Mouse (Mus musculus) midbrain, embryonic 12.5 days (tissue): ENCODE data around the gene Rhot1. TPM values are rescaled to one million over a fixed set of nuclear protein-coding genes. Genes with fewer than 3 reads are reported as not detected.

ENCODE experiments used
- ATAC-seq: fragments of 200-750 bp; cut with Nextera tagmentation; 2 replicates; pipeline ENCODE4 v1.8.0; 2017; ENCODE audit warnings: low read depth, moderate TSS enrichment, moderate library complexity; ENCODE audit not compliant: low FRiP score
- H3K27ac ChIP-seq: fragments of 300-500 bp; sonication (generic); replicated peaks from 2 replicates; pipeline ENCODE4 v1.5.1; 2016; ENCODE audit warnings: mild to moderate bottlenecking
- H3K27me3 ChIP-seq: fragments of 300-500 bp; sonication (generic); 2 replicates; pipeline ENCODE4 v1.6.1; 2016; ENCODE audit warnings: mild to moderate bottlenecking
- H3K36me3 ChIP-seq: fragments of 300-500 bp; sonication (generic); 2 replicates; pipeline ENCODE4 v1.6.1; 2016
- H3K4me1 ChIP-seq: fragments of 300-500 bp; sonication (generic); 2 replicates; pipeline ENCODE4 v1.6.1; 2016
- H3K4me2 ChIP-seq: fragments of 300-500 bp; sonication (generic); replicated peaks from 2 replicates; pipeline ENCODE4 v1.6.1; 2016; ENCODE audit warnings: mild to moderate bottlenecking, moderate library complexity
- H3K4me3 ChIP-seq: fragments of 300-500 bp; sonication (generic); 2 replicates; pipeline ENCODE4 v1.5.1; 2016; ENCODE audit warnings: mild to moderate bottlenecking
- H3K9ac ChIP-seq: fragments of 300-500 bp; sonication (generic); replicated peaks from 2 replicates; pipeline ENCODE4 v1.6.1; 2016; ENCODE audit warnings: mild to moderate bottlenecking, moderate library complexity
- H3K9me3 ChIP-seq: fragments of 300-500 bp; sonication (generic); 2 replicates; pipeline ENCODE4 v1.6.1; 2016; ENCODE audit warnings: mild to moderate bottlenecking
- WGBS: fragments of 180-500 bp; shearing (Covaris S2); methylation state at CpG from one replicate; pipeline ENCODE4 v1.1.7; 2016; 5-methylcytosine and 5-hydroxymethylcytosine counted together
- polyA plus RNA-seq: library from polyadenylated mRNA; unstranded; fragments of >200 nt; fragmentation: Nextera tagmentation; extraction: Ambion mirVana; gene quantifications from 2 replicates; pipeline ENCODE4 v1.2.1, GENCODE M21; 2016

The Rhot1 gene
- polyA plus RNA-seq, 1 experiment from 2014 or later: 71.0 TPM

DNA sequence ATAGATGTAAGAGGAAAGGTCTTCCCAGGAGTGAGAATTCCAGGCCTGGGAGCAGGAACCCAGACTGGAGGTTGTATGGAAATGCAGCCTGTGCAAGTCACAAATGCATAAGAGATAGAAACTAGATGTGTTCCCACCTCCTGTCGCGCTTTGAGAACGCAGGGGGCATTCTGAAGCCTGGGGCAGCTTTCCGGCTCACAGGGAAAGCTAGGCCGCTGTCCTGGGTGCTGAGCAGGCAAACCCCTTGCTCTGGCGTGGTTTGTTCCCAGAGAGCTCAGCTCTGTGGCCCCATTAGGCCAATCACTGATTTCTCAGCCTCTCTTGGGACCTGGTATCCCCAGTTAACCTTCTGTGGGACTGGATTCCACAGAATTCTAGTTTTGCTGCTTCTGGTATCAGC is 103.7 kb downstream of the Rhot1 start:
- Histone ChIP-seq H3K9me3 (no peaks in the 10 kb centered on the region), H3K9ac (no peak overlapping the region), H3K27me3 (no peaks in the 10 kb centered on the region), H3K36me3 (0 out of 2 replicates have a peak, but pooled peaks cover 2% of the 10 kb centered on the region), H3K4me1 (peaks cover 64% of the 10 kb centered on the region), H3K4me3 (no peak overlapping the region), H3K27ac (peak overlapping the region; percentile 88), H3K4me2 (no peak overlapping the region)
- ATAC-seq: no peak
- WGBS: 11% methylated on average over 6 of the region's 6 CpGs

DNA sequence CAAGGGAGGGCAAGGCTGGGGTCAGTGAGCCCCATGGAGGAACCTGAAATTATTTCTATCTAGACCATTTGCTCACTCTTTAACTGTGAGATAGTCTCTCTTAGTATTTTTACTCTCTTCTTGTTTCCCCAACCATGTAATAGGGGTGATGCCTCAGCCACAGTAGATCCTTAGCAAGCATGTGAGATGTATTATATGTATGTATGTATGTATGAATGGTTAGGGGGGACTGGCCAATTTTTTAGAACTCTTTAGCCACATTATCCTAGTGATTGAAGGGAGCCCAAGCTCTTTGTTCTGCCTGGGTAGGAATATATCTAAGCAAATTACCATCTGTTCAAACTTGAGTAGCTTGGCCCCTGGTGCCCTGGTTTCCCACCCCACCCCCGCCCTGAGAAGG is 104.6 kb downstream of the Rhot1 start:
- ATAC-seq: no peak
- Histone ChIP-seq H3K4me1 (peaks cover 69% of the 10 kb centered on the region), H3K27ac (peak overlapping the region; percentile 88), H3K4me3 (no peak overlapping the region), H3K4me2 (no peak overlapping the region), H3K36me3 (0 out of 2 replicates have a peak, but pooled peaks cover 2% of the 10 kb centered on the region), H3K27me3 (no peaks in the 10 kb centered on the region), H3K9ac (no peak overlapping the region), H3K9me3 (no peaks in the 10 kb centered on the region)
- 83% methylated on average over 1 of the region's 1 CpGs for WGBS

GRCm38 (mm10) chr11:80313944-80314343 is 105.1 kb downstream of the Rhot1 start:
- 76% methylated on average over 4 of the region's 4 CpGs for WGBS
- H3K36me3 ChIP-seq: 0 out of 2 replicates have a peak, but pooled peaks cover 2% of the 10 kb centered on the region
- ATAC-seq: no peak

DNA sequence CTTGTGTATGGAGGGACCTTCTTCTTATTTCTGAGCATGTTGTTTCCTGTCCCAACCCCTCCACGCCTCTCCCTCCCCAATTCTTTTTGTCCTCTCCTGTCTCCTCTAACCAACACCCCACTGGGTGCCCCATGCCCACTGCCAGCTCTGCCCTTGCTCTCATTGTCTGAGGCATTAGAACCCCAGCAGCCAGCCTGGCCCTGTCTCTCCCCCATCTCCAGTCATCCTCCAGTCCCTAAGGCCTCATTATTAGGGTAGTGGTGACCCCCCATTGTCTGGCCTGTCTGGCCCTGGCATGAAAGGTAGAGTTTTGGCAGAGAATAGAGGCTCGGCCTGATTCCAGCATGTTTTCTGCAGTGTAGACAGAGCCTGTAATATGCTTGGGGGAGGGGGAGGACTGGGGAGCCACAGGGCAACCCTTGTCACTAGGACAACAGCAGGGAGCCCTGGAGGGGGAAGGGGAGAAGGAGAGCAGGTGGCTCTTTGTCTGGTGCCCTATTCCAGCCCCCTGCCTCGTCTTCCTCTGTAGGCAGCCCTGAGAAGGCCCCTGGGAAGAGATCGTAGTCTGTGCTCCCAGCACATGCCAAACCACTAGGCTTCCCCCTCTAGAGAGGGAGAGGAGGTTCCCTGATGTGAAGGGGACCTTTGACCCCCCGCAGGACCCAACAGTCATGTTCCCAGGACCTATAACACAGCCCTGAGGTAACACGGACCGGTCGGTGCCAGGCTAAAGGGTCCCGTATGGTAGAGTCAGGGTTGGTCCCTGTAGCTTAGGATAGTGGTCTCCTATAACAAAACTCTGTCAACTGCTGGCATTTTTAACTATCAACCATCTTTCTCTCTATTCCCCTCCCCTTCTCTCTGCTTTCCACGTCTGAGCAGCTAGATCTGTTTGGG is 107.2 kb downstream of the Rhot1 start:
- peak overlapping the region; percentile 17; the same call in 1 of the 2 replicates for H3K9ac ChIP-seq
- peaks cover 67% of the 10 kb centered on the region for H3K4me1 ChIP-seq
- H3K4me2 ChIP-seq: no peak overlapping the region; the same call in 1 of the 2 replicates

More at GRCm38 (mm10) chr11:80313944-80314343, 105.1 kb downstream of the Rhot1 start:
- Histone ChIP-seq H3K4me3 (no peak overlapping the region), H3K9me3 (no peaks in the 10 kb centered on the region), H3K27ac (peak overlapping the region; percentile 88; the same call in 1 of the 2 replicates), H3K9ac (no peak overlapping the region), H3K4me1 (peaks cover 72% of the 10 kb centered on the region), H3K27me3 (no peaks in the 10 kb centered on the region), H3K4me2 (no peak overlapping the region)

More for the DNA sequence above, 107.2 kb downstream of the Rhot1 start:
- Histone ChIP-seq H3K27me3 (no peaks in the 10 kb centered on the region), H3K4me3 (no peak overlapping the region), H3K9me3 (no peaks in the 10 kb centered on the region), H3K36me3 (no peaks in the 10 kb centered on the region), H3K27ac (peak overlapping the region; percentile 83)
- ATAC-seq: peak; percentile 82
- WGBS: 22% methylated on average over 10 of the region's 10 CpGs

Other genes with a start within 250 kb of the Rhot1 start
- 60.2 and 66.8 TPM in 2 replicates for gene Utp6, start 246.6 kb upstream of the Rhot1 start, polyA plus RNA-seq
- 33.0 and 34.3 TPM in 2 replicates for gene Suz12, start 215.9 kb upstream of the Rhot1 start, polyA plus RNA-seq
- 22.6 and 24.6 TPM in 2 replicates for gene Crlf3, start 128.0 kb upstream of the Rhot1 start, polyA plus RNA-seq
- gene Atad5, start 119.6 kb upstream of the Rhot1 start, polyA plus RNA-seq: 13.8 and 14.5 TPM in 2 replicates
- 31.6 and 33.2 TPM in 2 replicates for gene Tefm, start 66.8 kb upstream of the Rhot1 start, polyA plus RNA-seq
- 1.6 and 2.7 TPM in 2 replicates for gene Adap2, start 54.9 kb upstream of the Rhot1 start, polyA plus RNA-seq
- gene Rnf135, start 25.2 kb upstream of the Rhot1 start, polyA plus RNA-seq: 3.0 and 4.5 TPM in 2 replicates
- gene Rhbdl3, start 91.9 kb downstream of the Rhot1 start, polyA plus RNA-seq: 30.1 and 32.1 TPM in 2 replicates
- 31.4 and 34.4 TPM in 2 replicates for gene 5730455P16Rik, start 169.0 kb downstream of the Rhot1 start, polyA plus RNA-seq
- 278 and 288 TPM in 2 replicates for gene Zfp207, start 174.3 kb downstream of the Rhot1 start, polyA plus RNA-seq
- gene Psmd11, start 219.6 kb downstream of the Rhot1 start, polyA plus RNA-seq: 347 and 348 TPM in 2 replicates